Mouse (Mus musculus): Measurements from ENCODE around the gene Limch1. TPM values are rescaled to one million over a fixed set of nuclear protein-coding genes. Genes with fewer than 3 reads are reported as not detected.

The Limch1 gene
- polyA plus RNA-seq, 1 experiment from 2014 or later = 12.9 TPM

GRCm38 (mm10) chr5:66825586-66825985 lies 80.0 kb downstream of the Limch1 start:
- DNase-seq (ENCODE audit: low spot score) = no peak

GRCm38 (mm10) chr5:66826844-66827243 lies 81.2 kb downstream of the Limch1 start:
- DNase-seq (ENCODE audit: low spot score) = no peak

GRCm38 (mm10) chr5:66829505-66829904 lies 83.9 kb downstream of the Limch1 start:
- no peak for DNase-seq (ENCODE audit: low spot score)

GRCm38 (mm10) chr5:66830206-66830605 lies 84.6 kb downstream of the Limch1 start:
- DNase-seq (ENCODE audit: low spot score) = no peak

GRCm38 (mm10) chr5:66834756-66835155 lies 89.1 kb downstream of the Limch1 start:
- no peak for DNase-seq (ENCODE audit: low spot score)

GRCm38 (mm10) chr5:66836892-66837291 lies 91.3 kb downstream of the Limch1 start:
- no peak for DNase-seq (ENCODE audit: low spot score)

- no peak for DNase-seq (ENCODE audit: low spot score)
These were observed 96.3 kb downstream of the Limch1 start for GRCm38 (mm10) chr5:66841971-66842370.

- DNase-seq (ENCODE audit: low spot score) = no peak
These were observed 97.1 kb downstream of the Limch1 start for GRCm38 (mm10) chr5:66842776-66843175.

GRCm38 (mm10) chr5:66848136-66848535 lies 102.5 kb downstream of the Limch1 start:
- no peak for DNase-seq (ENCODE audit: low spot score)

GRCm38 (mm10) chr5:66849148-66849547 lies 103.5 kb downstream of the Limch1 start:
- no peak for DNase-seq (ENCODE audit: low spot score)

- DNase-seq (ENCODE audit: low spot score) = no peak
These were observed 105.2 kb downstream of the Limch1 start for GRCm38 (mm10) chr5:66850721-66851251.

- no peak for DNase-seq (ENCODE audit: low spot score)
These were observed 106.1 kb downstream of the Limch1 start for GRCm38 (mm10) chr5:66851708-66852107.

- no peak for DNase-seq (ENCODE audit: low spot score)
These were observed 108.6 kb downstream of the Limch1 start for GRCm38 (mm10) chr5:66854263-66854662.

GRCm38 (mm10) chr5:66855358-66856107 lies 109.9 kb downstream of the Limch1 start:
- no peak for DNase-seq (ENCODE audit: low spot score)

- DNase-seq (ENCODE audit: low spot score) = no peak
These were observed 113.9 kb downstream of the Limch1 start for GRCm38 (mm10) chr5:66859506-66859905.

- no peak for DNase-seq (ENCODE audit: low spot score)
These were observed 115.8 kb downstream of the Limch1 start for GRCm38 (mm10) chr5:66861232-66862035.

GRCm38 (mm10) chr5:66862151-66862550 lies 116.5 kb downstream of the Limch1 start:
- no peak for DNase-seq (ENCODE audit: low spot score)

- DNase-seq (ENCODE audit: low spot score) = no peak
These were observed 119.6 kb downstream of the Limch1 start for GRCm38 (mm10) chr5:66865229-66865628.

GRCm38 (mm10) chr5:66866019-66866418 lies 120.4 kb downstream of the Limch1 start:
- no peak for DNase-seq (ENCODE audit: low spot score)

- no peak for DNase-seq (ENCODE audit: low spot score)
These were observed 123.9 kb downstream of the Limch1 start for GRCm38 (mm10) chr5:66869545-66869944.

GRCm38 (mm10) chr5:66871521-66872050 lies 126.0 kb downstream of the Limch1 start:
- DNase-seq (ENCODE audit: low spot score) = no peak

- DNase-seq (ENCODE audit: low spot score) = no peak
These were observed 126.4 kb downstream of the Limch1 start for GRCm38 (mm10) chr5:66872053-66872452.

All from thymus, postnatal 0 days (tissue).